Mouse (Mus musculus): Measurements from ENCODE around the gene Arl4d. TPM values are rescaled to one million over a fixed set of nuclear protein-coding genes. Genes with fewer than 3 reads are reported as not detected.

Arl4d gene
- polyA plus RNA-seq, 1 experiment from 2014 or later: 8.7 TPM

- WGBS: 78% methylated on average over 1 of the region's 1 CpGs
- Histone ChIP-seq H3K36me3 (no peaks in the 10 kb centered on the region), H3K27me3 (replicated peaks) (no peaks in the 10 kb centered on the region), H3K9ac (no peak overlapping the region), H3K27ac (replicated peaks) (no peak overlapping the region), H3K4me3 (no peak overlapping the region), H3K4me2 (no peak overlapping the region), H3K9me3 (no peaks in the 10 kb centered on the region), H3K4me1 (peaks cover 13% of the 10 kb centered on the region)
- no peak for ATAC-seq (ENCODE audit: extremely low read depth, insufficient number of reproducible peaks, low FRiP score, low TSS enrichment)
Measured at GRCm38 (mm10) chr11:101681968-101682367, 16.6 kb downstream of the Arl4d start.

DNA sequence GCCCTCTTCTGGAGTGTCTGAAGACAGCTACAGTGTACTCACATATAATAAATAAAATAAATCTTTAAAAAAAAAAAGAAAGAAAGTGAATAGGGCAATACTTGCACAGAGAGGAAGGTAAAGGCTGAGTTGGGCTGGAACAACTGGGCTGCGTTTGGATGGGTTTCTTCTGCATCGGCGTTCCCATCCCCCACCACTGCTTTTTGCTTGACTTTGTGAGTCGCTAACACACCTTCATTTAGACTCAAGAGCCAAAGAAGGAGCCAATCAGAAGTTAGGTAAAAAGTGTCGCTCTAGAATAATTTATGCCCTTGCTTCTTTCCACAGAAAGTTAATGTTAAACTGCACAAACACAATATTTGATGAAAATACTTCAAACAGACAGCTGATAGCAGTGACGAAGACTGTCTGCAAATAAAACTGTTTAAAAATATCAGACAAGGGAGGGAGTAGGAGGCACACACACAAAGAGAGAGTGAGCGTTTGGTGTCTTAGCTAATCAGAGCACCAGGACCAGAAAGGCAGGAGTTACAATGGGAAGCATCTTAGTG is 17.1 kb downstream of the Arl4d start:
- Histone ChIP-seq H3K9me3 (no peaks in the 10 kb centered on the region), H3K4me3 (no peak overlapping the region), H3K27me3 (replicated peaks) (no peaks in the 10 kb centered on the region), H3K4me1 (peaks cover 18% of the 10 kb centered on the region), H3K27ac (replicated peaks) (no peak overlapping the region), H3K4me2 (no peak overlapping the region), H3K36me3 (no peaks in the 10 kb centered on the region), H3K9ac (no peak overlapping the region)
- no peak for ATAC-seq (ENCODE audit: extremely low read depth, insufficient number of reproducible peaks, low FRiP score, low TSS enrichment)
- WGBS: 69% methylated on average over 7 of the region's 7 CpGs

GRCm38 (mm10) chr11:101687351-101688301 is 22.3 kb downstream of the Arl4d start:
- Histone ChIP-seq H3K27me3 (replicated peaks) (no peaks in the 10 kb centered on the region), H3K4me2 (peak overlapping the region; percentile 52), H3K36me3 (no peaks in the 10 kb centered on the region), H3K4me3 (0 out of 2 replicates have a peak overlapping the region, but pooled peaks have one; percentile 3), H3K4me1 (peaks cover 18% of the 10 kb centered on the region), H3K9me3 (no peaks in the 10 kb centered on the region), H3K9ac (peak overlapping the region; percentile 60), H3K27ac (replicated peaks) (peak overlapping the region; percentile 67)
- WGBS: 26% methylated on average over 13 of the region's 13 CpGs
- no peak; the same call in 1 of the 2 replicates for ATAC-seq (ENCODE audit: extremely low read depth, insufficient number of reproducible peaks, low FRiP score, low TSS enrichment)

DNA sequence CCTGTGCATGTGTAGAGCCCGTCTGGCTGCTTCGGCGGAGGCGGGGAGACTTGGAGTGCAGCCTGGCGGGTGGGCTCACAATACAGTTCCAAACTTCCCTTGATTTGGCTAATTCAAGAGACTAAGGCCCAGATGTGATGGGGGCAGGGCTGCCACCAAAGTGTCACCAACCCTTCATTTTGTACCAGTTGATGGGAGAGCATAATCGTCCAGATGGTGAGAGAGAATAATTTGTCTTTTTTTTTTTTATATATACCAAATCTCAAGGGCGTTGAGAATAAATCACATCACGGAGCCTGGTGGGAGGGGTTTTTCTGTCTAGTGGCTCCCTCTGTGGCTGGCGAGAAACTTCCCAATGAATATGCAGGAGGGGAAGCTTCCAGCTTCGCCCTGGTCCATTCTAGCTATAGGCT is 24.4 kb downstream of the Arl4d start:
- ATAC-seq (ENCODE audit: extremely low read depth, insufficient number of reproducible peaks, low FRiP score, low TSS enrichment): no peak
- H3K9me3 ChIP-seq: no peaks in the 10 kb centered on the region
- no peak overlapping the region for H3K9ac ChIP-seq
- peaks cover 18% of the 10 kb centered on the region for H3K4me1 ChIP-seq
- no peaks in the 10 kb centered on the region for H3K36me3 ChIP-seq
- H3K4me2 ChIP-seq: no peak overlapping the region
- no peak overlapping the region for H3K4me3 ChIP-seq
- no peak overlapping the region for H3K27ac ChIP-seq (replicated peaks)
- H3K27me3 ChIP-seq (replicated peaks): no peaks in the 10 kb centered on the region
- WGBS: 65% methylated on average over 10 of the region's 10 CpGs

- Histone ChIP-seq H3K4me2 (no peak overlapping the region), H3K27ac (replicated peaks) (no peak overlapping the region), H3K27me3 (replicated peaks) (no peaks in the 10 kb centered on the region), H3K4me3 (no peak overlapping the region), H3K9me3 (no peaks in the 10 kb centered on the region), H3K36me3 (no peaks in the 10 kb centered on the region), H3K4me1 (peaks cover 21% of the 10 kb centered on the region), H3K9ac (no peak overlapping the region)
- no peak for ATAC-seq (ENCODE audit: extremely low read depth, insufficient number of reproducible peaks, low FRiP score, low TSS enrichment)
- WGBS: 67% methylated on average over 5 of the region's 5 CpGs
Measured at GRCm38 (mm10) chr11:101690326-101690725, 25.0 kb downstream of the Arl4d start.

DNA sequence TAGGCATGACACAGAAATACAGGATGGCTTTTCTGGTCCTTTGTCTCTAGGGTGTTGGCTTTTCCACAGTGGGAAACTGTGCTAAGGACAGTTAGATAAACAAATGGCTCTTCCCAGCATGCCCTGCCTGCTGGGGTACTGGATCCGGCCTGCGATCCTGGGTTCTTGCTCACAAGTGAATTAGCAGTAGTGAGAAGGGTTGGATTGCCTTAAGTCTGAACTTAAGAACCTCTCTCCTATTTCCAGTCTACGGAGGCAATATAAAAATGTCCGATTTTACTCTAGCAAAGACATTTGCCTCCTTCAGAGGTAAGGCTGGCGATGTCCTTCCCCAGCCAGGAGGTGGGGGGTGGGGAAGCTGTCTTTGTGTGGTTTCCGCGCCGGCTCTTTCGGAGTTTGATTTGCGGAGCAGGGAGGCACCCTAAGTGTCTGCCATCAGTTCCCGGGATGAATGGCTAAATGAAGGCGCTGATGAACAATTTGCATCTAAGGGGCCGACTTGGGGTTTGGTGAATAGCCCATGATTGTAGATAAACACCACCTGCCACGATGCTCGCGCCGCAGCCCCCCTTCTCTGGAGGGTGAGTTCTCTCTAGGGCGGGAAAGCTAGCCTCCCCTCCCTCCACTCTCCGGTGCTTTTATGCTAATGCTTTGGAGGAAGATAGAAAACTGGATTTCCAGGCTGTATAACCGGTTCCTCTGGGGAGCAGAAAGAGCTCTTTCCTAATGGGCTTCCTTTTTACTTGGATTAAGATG is 30.7 kb downstream of the Arl4d start:
- Histone ChIP-seq H3K4me2 (peak overlapping the region; percentile 76), H3K9me3 (peaks cover 5% of the 10 kb centered on the region; the same call in 1 of the 2 replicates), H3K4me3 (peak overlapping the region; percentile 48), H3K27ac (replicated peaks) (peak overlapping the region; percentile 68), H3K27me3 (replicated peaks) (no peaks in the 10 kb centered on the region), H3K4me1 (peaks cover 29% of the 10 kb centered on the region), H3K36me3 (no peaks in the 10 kb centered on the region), H3K9ac (peak overlapping the region; percentile 82)
- peak; percentile 62; the same call in 1 of the 2 replicates for ATAC-seq (ENCODE audit: extremely low read depth, insufficient number of reproducible peaks, low FRiP score, low TSS enrichment)
- 6% methylated on average over 20 of the region's 20 CpGs for WGBS

- H3K27me3 ChIP-seq (replicated peaks): no peaks in the 10 kb centered on the region
- H3K9me3 ChIP-seq: peaks cover 5% of the 10 kb centered on the region; the same call in 1 of the 2 replicates
- no peak overlapping the region for H3K9ac ChIP-seq
- no peak overlapping the region for H3K27ac ChIP-seq (replicated peaks)
- 89% methylated on average over 9 of the region's 9 CpGs for WGBS
- ATAC-seq (ENCODE audit: extremely low read depth, insufficient number of reproducible peaks, low FRiP score, low TSS enrichment): peak; percentile 59; the same call in 1 of the 2 replicates
- no peaks in the 10 kb centered on the region for H3K36me3 ChIP-seq
- no peak overlapping the region for H3K4me3 ChIP-seq
- H3K4me1 ChIP-seq: peaks cover 29% of the 10 kb centered on the region
- peak overlapping the region; percentile 76; the same call in 1 of the 2 replicates for H3K4me2 ChIP-seq
Measured at GRCm38 (mm10) chr11:101697156-101697861, 32.0 kb downstream of the Arl4d start.

GRCm38 (mm10) chr11:101698114-101698513 is 32.8 kb downstream of the Arl4d start:
- H3K27me3 ChIP-seq (replicated peaks): no peaks in the 10 kb centered on the region
- H3K9me3 ChIP-seq: peaks cover 5% of the 10 kb centered on the region; the same call in 1 of the 2 replicates
- no peak overlapping the region for H3K27ac ChIP-seq (replicated peaks)
- H3K36me3 ChIP-seq: no peaks in the 10 kb centered on the region
- no peak for ATAC-seq (ENCODE audit: extremely low read depth, insufficient number of reproducible peaks, low FRiP score, low TSS enrichment)
- H3K4me2 ChIP-seq: no peak overlapping the region
- H3K9ac ChIP-seq: no peak overlapping the region
- H3K4me1 ChIP-seq: peaks cover 29% of the 10 kb centered on the region
- no peak overlapping the region for H3K4me3 ChIP-seq

DNA sequence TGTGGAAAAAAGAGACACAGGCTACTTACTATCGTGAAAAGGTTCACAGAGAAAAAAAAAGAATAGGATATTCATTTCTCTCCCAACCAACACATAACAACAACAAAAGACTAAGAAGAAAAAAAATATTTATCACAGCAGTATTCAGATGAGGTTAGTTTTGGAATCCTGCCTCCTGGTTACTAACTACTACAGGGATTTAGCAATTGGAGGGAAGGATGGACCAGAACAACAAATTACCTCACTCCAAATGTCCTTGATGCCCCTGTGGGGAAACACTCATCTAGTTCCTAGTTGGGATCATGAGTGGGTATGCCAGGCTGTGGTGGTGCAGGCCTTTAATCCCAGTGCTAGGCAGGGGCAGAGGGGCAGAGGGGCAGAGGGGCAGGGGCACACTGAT is 34.2 kb downstream of the Arl4d start:
- Histone ChIP-seq H3K9me3 (peaks cover 5% of the 10 kb centered on the region; the same call in 1 of the 2 replicates), H3K27me3 (replicated peaks) (no peaks in the 10 kb centered on the region), H3K9ac (no peak overlapping the region), H3K4me2 (no peak overlapping the region), H3K27ac (replicated peaks) (no peak overlapping the region), H3K4me3 (no peak overlapping the region), H3K4me1 (peaks cover 29% of the 10 kb centered on the region), H3K36me3 (no peaks in the 10 kb centered on the region)
- 95% methylated on average over 1 of the region's 1 CpGs for WGBS
- no peak for ATAC-seq (ENCODE audit: extremely low read depth, insufficient number of reproducible peaks, low FRiP score, low TSS enrichment)

DNA sequence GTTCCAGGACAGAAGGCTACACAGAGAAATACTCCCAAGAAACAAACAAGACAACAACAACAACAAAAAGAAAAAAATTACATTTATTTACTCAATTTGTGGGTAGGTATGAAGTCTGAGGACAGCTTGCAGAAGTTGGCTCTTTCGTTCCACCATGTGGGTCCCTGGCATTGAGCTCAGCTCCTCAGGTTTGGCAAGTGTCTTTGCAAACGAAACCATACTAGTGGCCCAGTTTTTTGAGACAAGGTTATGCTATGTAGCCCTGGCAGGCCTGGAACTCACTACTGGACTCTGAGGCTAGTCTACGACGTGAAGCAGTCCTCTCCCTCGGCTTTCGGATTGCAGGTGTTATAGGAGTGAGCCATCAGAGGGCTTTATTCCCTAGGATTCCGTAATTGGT is 34.6 kb downstream of the Arl4d start:
- H3K9ac ChIP-seq: no peak overlapping the region
- no peak overlapping the region for H3K27ac ChIP-seq (replicated peaks)
- WGBS: 50% methylated on average over 7 of the region's 7 CpGs
- no peak overlapping the region for H3K4me2 ChIP-seq
- peaks cover 5% of the 10 kb centered on the region; the same call in 1 of the 2 replicates for H3K9me3 ChIP-seq
- no peaks in the 10 kb centered on the region for H3K27me3 ChIP-seq (replicated peaks)
- peaks cover 29% of the 10 kb centered on the region for H3K4me1 ChIP-seq
- no peak for ATAC-seq (ENCODE audit: extremely low read depth, insufficient number of reproducible peaks, low FRiP score, low TSS enrichment)
- no peak overlapping the region for H3K4me3 ChIP-seq
- H3K36me3 ChIP-seq: no peaks in the 10 kb centered on the region

Data from heart, embryonic 13.5 days (tissue).